Mouse (Mus musculus) testis, adult 2 months (tissue): ENCODE results near the gene Ccl22. TPM values are rescaled to one million over a fixed set of nuclear protein-coding genes. Genes with fewer than 3 reads are reported as not detected.

Experiments
- H3K27ac ChIP-seq: fragments of 200-500 bp; 2 replicates; pipeline ENCODE4 v1.5.1; 2012; ENCODE audit warnings: low read depth, low read length; ENCODE audit not compliant: control insufficient read depth, insufficient read depth
- H3K27me3 ChIP-seq: fragments of 200-500 bp; 2 replicates; pipeline ENCODE4 v1.6.1; 2012; ENCODE audit warnings: mild to moderate bottlenecking, low read length, moderate library complexity; ENCODE audit not compliant: control insufficient read depth, insufficient read depth
- H3K36me3 ChIP-seq: fragments of 200-500 bp; 2 replicates; pipeline ENCODE4 v1.6.1; 2012; ENCODE audit warnings: mild to moderate bottlenecking, low read length; ENCODE audit not compliant: control insufficient read depth, insufficient read depth
- H3K4me1 ChIP-seq: fragments of 200-500 bp; 2 replicates; pipeline ENCODE4 v1.6.1; 2012; ENCODE audit warnings: low read length; ENCODE audit not compliant: control insufficient read depth, insufficient read depth
- H3K4me3 ChIP-seq: fragments of 200-500 bp; 2 replicates; pipeline ENCODE4 v1.5.1; 2012; ENCODE audit warnings: low read depth, mild to moderate bottlenecking, low read length, moderate library complexity, mixed read lengths; ENCODE audit not compliant: control insufficient read depth
- CTCF ChIP-seq: fragments of 200-500 bp; IDR thresholded peaks from 2 replicates; pipeline ENCODE4 v1.5.1; 2012; ENCODE audit warnings: low read depth, mild to moderate bottlenecking, inconsistent platforms, low read length, moderate library complexity; ENCODE audit not compliant: control insufficient read depth, insufficient read depth, insufficient replicate concordance
- POLR2A ChIP-seq: fragments of 200-500 bp; IDR thresholded peaks from 2 replicates; pipeline ENCODE4 v1.6.1; 2012; ENCODE audit warnings: low read depth, mild to moderate bottlenecking, inconsistent platforms, low read length, moderate library complexity; ENCODE audit not compliant: control insufficient read depth
- polyA plus RNA-seq: library from polyadenylated mRNA; depleted of rRNA; stranded (reverse); fragments of >200 nt; gene quantifications from 2 replicates; pipeline ENCODE4 v1.2.3, GENCODE M21; 2012

The Ccl22 gene
- polyA plus RNA-seq, 1 experiment: 9.5 TPM

DNA sequence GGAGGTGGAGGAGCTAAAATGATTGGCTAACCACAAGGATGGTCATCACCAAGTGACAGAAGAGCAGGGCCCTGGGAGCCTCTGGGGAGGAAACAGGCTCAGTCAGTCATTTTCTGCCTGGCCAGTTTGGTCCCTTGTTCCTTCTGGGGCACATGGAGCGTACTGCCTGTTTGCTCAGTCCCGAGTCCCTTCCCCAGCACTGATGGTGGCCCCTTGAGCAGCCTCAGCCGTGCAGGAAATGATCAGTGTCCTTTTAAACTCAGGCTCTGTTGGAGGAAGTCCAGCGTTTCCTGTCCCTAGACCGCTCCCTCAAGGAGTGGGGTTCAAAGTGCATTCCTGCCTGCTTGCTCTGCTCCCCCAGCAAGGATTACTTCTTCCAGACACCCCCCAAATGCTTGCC is 33.1 kb downstream of the Ccl22 start:
- Histone ChIP-seq H3K4me3 (no peak overlapping the region), H3K4me1 (no peaks in the 10 kb centered on the region; the same call in 1 of the 2 replicates), H3K36me3 (no peaks in the 10 kb centered on the region), H3K27me3 (no peaks in the 10 kb centered on the region), H3K27ac (no peak overlapping the region)
- TF ChIP-seq POLR2A: no peak
- no peak for TF ChIP-seq CTCF

DNA sequence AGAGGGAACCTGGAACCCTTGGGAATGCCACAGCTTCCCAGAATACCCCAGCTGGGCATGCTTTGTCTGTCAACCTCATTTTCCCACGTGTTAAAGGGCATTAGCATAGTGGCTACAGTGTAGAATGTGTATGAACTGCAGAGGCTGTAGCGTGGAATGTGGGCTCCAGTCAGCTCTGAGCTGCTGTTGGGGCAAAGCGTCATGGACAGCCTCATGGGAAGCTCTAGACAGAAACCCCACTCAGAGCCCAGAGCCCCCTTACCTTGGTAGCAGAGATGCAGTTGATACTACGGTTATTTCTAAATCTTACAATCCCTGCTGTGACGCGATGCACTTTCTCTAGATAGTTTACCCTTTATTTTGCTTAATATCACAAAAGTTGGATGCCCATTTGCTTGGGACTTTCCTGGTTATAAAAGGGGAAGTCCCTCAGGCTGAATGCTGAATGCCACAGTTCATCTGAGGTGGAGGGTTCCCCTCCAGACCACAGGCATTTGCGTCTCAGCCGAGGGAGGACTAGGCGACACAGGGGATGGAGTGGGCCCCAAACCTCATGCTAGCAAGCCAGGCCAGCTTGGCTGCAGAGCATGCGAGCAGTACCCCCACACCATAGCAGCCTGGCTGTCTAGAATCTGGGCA is 33.6 kb downstream of the Ccl22 start:
- Histone ChIP-seq H3K36me3 (no peaks in the 10 kb centered on the region), H3K4me1 (no peaks in the 10 kb centered on the region; the same call in 1 of the 2 replicates), H3K4me3 (no peak overlapping the region), H3K27ac (no peak overlapping the region), H3K27me3 (no peaks in the 10 kb centered on the region)
- no peak for TF ChIP-seq POLR2A
- TF ChIP-seq CTCF: no peak

DNA sequence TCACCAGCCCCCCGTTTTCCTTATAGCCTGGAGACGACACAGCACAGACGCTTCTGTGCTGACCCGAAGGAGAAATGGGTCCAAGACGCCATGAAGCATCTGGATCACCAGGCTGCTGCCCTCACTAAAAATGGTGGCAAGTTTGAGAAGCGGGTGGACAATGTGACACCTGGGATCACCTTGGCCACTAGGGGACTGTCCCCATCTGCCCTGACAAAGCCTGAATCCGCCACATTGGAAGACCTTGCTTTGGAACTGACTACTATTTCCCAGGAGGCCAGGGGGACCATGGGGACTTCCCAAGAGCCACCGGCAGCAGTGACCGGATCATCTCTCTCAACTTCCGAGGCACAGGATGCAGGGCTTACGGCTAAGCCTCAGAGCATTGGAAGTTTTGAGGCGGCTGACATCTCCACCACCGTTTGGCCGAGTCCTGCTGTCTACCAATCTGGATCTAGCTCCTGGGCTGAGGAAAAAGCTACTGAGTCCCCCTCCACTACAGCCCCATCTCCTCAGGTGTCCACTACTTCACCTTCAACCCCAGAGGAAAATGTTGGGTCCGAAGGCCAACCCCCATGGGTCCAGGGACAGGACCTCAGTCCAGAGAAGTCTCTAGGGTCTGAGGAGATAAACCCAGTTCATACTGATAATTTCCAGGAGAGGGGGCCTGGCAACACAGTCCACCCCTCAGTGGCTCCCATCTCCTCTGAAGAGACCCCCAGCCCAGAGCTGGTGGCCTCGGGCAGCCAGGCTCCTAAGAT is 34.3 kb downstream of the Ccl22 start:
- H3K27me3 ChIP-seq: no peaks in the 10 kb centered on the region
- no peaks in the 10 kb centered on the region; the same call in 1 of the 2 replicates for H3K4me1 ChIP-seq
- no peak overlapping the region for H3K4me3 ChIP-seq
- no peak overlapping the region for H3K27ac ChIP-seq
- H3K36me3 ChIP-seq: no peaks in the 10 kb centered on the region
- TF ChIP-seq CTCF (no peak), POLR2A (no peak)

DNA sequence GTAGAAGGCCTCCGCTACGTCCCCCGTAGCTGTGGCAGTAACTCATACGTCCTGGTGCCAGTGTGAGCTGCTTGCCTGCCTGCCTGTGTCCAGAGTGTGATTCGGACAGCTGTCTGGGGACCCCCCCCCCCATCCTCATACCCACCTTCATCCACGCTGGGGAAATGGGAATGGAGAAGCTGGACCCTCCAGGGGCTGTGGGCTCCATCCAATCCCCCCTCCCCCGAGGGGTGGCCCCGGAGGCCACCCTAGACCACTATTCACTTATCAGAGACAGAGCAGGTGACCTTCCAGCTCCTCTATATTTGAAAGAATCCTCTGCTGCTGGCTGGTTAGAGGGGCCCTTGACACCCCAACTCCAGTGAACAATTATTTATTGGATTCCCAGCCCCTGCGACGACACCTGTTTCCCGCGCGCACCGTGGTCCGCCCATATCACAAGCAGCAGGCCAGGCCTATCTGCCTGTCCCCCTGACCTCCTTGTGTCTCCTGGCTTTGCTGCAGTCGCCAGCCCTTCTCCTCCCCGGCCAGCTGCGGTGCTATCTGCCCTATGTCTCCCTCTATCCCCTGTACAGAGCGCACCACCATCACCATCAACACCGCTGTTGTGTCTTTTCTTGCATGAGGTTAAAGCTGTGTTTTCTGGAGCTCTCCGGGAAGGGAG is 35.2 kb downstream of the Ccl22 start:
- Histone ChIP-seq H3K36me3 (no peaks in the 10 kb centered on the region), H3K4me1 (peaks cover 4% of the 10 kb centered on the region), H3K27ac (no peak overlapping the region), H3K4me3 (no peak overlapping the region), H3K27me3 (no peaks in the 10 kb centered on the region)
- no peak for TF ChIP-seq CTCF
- no peak for TF ChIP-seq POLR2A

DNA sequence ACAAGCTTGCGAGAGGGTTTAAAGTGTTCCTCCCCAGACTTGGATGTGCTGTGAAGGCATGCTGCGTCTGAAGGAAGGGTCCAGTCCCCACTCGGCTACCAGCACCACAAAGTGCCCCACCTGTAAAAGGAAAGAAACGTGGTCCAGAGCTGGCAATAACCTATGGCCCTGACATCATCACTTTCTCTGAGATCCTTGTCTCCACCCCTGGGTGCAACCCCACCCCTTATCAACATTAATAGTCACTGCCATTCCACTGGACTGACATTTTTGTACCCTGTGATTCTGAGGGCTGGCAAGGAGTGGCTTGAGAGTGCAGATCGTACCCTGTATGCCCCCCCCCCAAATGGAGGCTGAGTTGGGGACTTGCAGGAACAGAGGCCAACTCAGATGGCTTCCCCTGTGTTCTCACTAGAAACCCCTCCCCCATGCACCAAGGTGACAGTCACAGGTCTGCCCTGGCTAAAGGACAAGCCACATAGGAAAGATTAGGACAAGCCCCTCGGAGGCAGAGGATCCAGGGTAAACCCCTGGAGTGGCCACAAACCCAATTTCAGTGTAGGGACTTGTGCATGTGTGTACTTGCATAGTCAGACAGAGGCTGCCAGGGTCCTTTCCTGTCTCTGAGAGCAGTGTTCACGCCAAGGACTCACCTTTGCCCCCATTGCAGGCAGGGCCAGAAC is 35.9 kb downstream of the Ccl22 start:
- Histone ChIP-seq H3K27ac (no peak overlapping the region), H3K36me3 (no peaks in the 10 kb centered on the region), H3K27me3 (no peaks in the 10 kb centered on the region), H3K4me1 (peaks cover 4% of the 10 kb centered on the region), H3K4me3 (no peak overlapping the region)
- TF ChIP-seq CTCF: no peak

DNA sequence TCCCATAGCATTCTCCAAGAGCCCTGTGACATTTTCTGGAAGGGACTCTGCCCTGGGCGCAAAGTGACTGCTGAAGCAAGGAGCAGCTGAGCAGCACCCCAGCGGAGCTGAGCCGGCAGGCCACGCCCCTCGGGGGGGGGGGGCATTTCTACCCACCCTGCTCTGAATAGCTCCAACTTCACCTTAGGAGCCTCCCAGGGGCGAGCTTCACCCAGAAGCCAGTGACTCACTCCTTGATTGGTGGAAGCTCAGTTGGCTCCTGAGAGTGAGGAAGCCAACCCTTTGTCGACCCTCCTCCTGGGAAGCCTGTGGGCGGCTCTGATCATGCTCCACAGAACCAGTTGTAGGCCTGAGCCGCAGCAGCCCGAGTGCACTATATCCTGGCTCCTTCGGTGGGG is 36.4 kb downstream of the Ccl22 start:
- Histone ChIP-seq H3K27me3 (no peaks in the 10 kb centered on the region), H3K4me3 (no peak overlapping the region), H3K27ac (no peak overlapping the region), H3K36me3 (no peaks in the 10 kb centered on the region), H3K4me1 (peaks cover 4% of the 10 kb centered on the region)
- no peak for TF ChIP-seq POLR2A
- no peak for TF ChIP-seq CTCF

DNA sequence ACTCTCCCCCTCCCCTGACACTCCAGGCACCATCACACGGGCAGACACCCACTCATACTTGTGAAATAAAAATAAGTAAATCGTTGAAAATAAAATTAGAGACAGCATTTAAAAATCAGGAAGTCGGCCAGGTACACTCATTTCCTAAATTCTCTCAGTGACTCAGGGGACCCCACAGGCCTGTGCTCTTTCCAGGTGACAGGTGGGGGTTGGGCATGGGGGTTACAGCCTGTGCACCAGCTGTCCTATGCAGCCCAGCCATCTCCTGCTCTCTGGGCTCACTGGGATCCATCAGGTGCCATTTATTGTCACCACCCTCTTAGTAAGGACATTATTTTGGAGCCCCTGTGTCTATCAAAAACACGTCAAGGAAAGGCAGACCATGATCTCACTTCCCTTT is 38.5 kb downstream of the Ccl22 start:
- TF ChIP-seq CTCF (no peak), POLR2A (no peak)

More for the DNA sequence above, 38.5 kb downstream of the Ccl22 start:
- no peaks in the 10 kb centered on the region for H3K27me3 ChIP-seq
- H3K27ac ChIP-seq: no peak overlapping the region
- H3K4me1 ChIP-seq: peaks cover 4% of the 10 kb centered on the region
- no peak overlapping the region for H3K4me3 ChIP-seq
- no peaks in the 10 kb centered on the region for H3K36me3 ChIP-seq
